Mouse (Mus musculus): ENCODE measurements around the gene Gpr146. TPM values are rescaled to one million over a fixed set of nuclear protein-coding genes. Genes with fewer than 3 reads are reported as not detected.

The Gpr146 gene
- polyA plus RNA-seq, 1 experiment from 2014 or later = 3.4 TPM

GRCm38 (mm10) chr5:139344021-139344686 is 33.3 kb upstream of the Gpr146 start:
- Histone ChIP-seq H3K4me1 (peaks cover 24% of the 10 kb centered on the region), H3K27ac (replicated peaks) (peak overlapping the region; percentile 81), H3K4me3 (replicated peaks) (peak overlapping the region; percentile 91), H3K4me2 (replicated peaks) (peak overlapping the region; percentile 87), H3K36me3 (peaks cover 33% of the 10 kb centered on the region), H3K9me3 (replicated peaks) (no peaks in the 10 kb centered on the region), H3K9ac (peak overlapping the region; percentile 92), H3K27me3 (no peaks in the 10 kb centered on the region)
- WGBS = 4% methylated on average over 12 of the region's 12 CpGs
- peak; percentile 73 for ATAC-seq (ENCODE audit: insufficient number of reproducible peaks, low FRiP score, low TSS enrichment, low read depth)

GRCm38 (mm10) chr5:139344687-139345363 is 32.7 kb upstream of the Gpr146 start:
- Histone ChIP-seq H3K9me3 (replicated peaks) (no peaks in the 10 kb centered on the region), H3K9ac (peak overlapping the region; percentile 92), H3K36me3 (peaks cover 26% of the 10 kb centered on the region), H3K4me2 (replicated peaks) (peak overlapping the region; percentile 87), H3K27me3 (no peaks in the 10 kb centered on the region), H3K27ac (replicated peaks) (peak overlapping the region; percentile 82), H3K4me3 (replicated peaks) (peak overlapping the region; percentile 91), H3K4me1 (peaks cover 30% of the 10 kb centered on the region)
- peak; percentile 90 for ATAC-seq (ENCODE audit: insufficient number of reproducible peaks, low FRiP score, low TSS enrichment, low read depth)
- 1% methylated on average over 33 of the region's 33 CpGs for WGBS

- 11% methylated on average over 5 of the region's 5 CpGs for WGBS
- ATAC-seq (ENCODE audit: insufficient number of reproducible peaks, low FRiP score, low TSS enrichment, low read depth) = peak; percentile 13; the same call in 1 of the 2 replicates
- Histone ChIP-seq H3K27me3 (no peaks in the 10 kb centered on the region), H3K4me2 (replicated peaks) (peak overlapping the region; percentile 87), H3K9ac (peak overlapping the region; percentile 6; the same call in 1 of the 2 replicates), H3K4me3 (replicated peaks) (peak overlapping the region; percentile 91), H3K36me3 (peaks cover 21% of the 10 kb centered on the region), H3K4me1 (peaks cover 34% of the 10 kb centered on the region), H3K9me3 (replicated peaks) (no peaks in the 10 kb centered on the region), H3K27ac (replicated peaks) (peak overlapping the region; percentile 82)
Measured at GRCm38 (mm10) chr5:139345364-139345714, 32.2 kb upstream of the Gpr146 start.

- ATAC-seq (ENCODE audit: insufficient number of reproducible peaks, low FRiP score, low TSS enrichment, low read depth) = no peak
- peaks cover 53% of the 10 kb centered on the region for H3K4me1 ChIP-seq
- no peak overlapping the region for H3K4me2 ChIP-seq (replicated peaks)
- peaks cover 4% of the 10 kb centered on the region for H3K36me3 ChIP-seq
- H3K9ac ChIP-seq = no peak overlapping the region
- 58% methylated on average over 1 of the region's 1 CpGs for WGBS
- H3K27ac ChIP-seq (replicated peaks) = no peak overlapping the region
- no peaks in the 10 kb centered on the region for H3K27me3 ChIP-seq
- H3K9me3 ChIP-seq (replicated peaks) = no peaks in the 10 kb centered on the region
- H3K4me3 ChIP-seq (replicated peaks) = no peak overlapping the region
Measured at GRCm38 (mm10) chr5:139347225-139347624, 30.3 kb upstream of the Gpr146 start.

GRCm38 (mm10) chr5:139349713-139350112 is 27.8 kb upstream of the Gpr146 start:
- Histone ChIP-seq H3K27ac (replicated peaks) (peak overlapping the region; percentile 74), H3K36me3 (no peaks in the 10 kb centered on the region), H3K9ac (no peak overlapping the region), H3K4me3 (replicated peaks) (no peak overlapping the region), H3K27me3 (no peaks in the 10 kb centered on the region), H3K4me1 (peaks cover 58% of the 10 kb centered on the region), H3K4me2 (replicated peaks) (0 out of 2 replicates have a peak overlapping the region, but pooled peaks have one; percentile 10), H3K9me3 (replicated peaks) (no peaks in the 10 kb centered on the region)
- 48% methylated on average over 6 of the region's 6 CpGs for WGBS
- ATAC-seq (ENCODE audit: insufficient number of reproducible peaks, low FRiP score, low TSS enrichment, low read depth) = no peak

GRCm38 (mm10) chr5:139351134-139351533 is 26.4 kb upstream of the Gpr146 start, which contains the start of gene Cox19:
Gene Cox19 (minus strand): TSS chr5:139351418.
- no peak within 1 kb of the TSS for H3K9ac ChIP-seq
- peaks cover 58% of the 10 kb centered on the region for H3K4me1 ChIP-seq
- no peaks in the 10 kb centered on the region for H3K36me3 ChIP-seq
- no peaks in the 10 kb centered on the region for H3K27me3 ChIP-seq
- H3K4me2 ChIP-seq (replicated peaks) = peak within 1 kb of the TSS; percentile 37
- H3K4me3 ChIP-seq (replicated peaks) = peak within 1 kb of the TSS; percentile 10; the same call in 1 of the 2 replicates
- peak within 1 kb of the TSS; percentile 88 for H3K27ac ChIP-seq (replicated peaks)
- 38% methylated on average over 5 of the region's 5 CpGs for WGBS
- H3K9me3 ChIP-seq (replicated peaks) = no peaks in the 10 kb centered on the region
- no peak for ATAC-seq (ENCODE audit: insufficient number of reproducible peaks, low FRiP score, low TSS enrichment, low read depth)

DNA sequence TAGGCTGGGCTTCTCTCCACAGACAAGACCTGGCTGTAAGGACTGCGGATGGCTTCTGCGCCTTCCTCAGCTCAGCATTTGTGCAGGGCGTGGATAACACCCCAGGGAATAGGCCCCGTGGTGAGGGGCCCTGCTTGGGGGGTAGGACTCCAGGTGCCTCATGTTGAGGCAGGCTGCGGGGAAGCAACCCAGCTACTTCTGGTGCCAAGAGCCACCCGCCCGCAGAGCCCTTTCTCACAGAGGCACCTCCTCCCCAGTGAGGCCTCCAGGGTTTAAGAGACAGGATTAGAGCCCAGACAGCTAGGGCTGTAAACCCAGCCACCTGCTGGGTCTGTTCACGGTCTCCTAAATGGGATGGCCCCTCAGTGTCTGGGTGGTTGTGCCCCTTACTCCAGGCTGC is 25.9 kb upstream of the Gpr146 start:
- no peak overlapping the region for H3K9ac ChIP-seq
- ATAC-seq (ENCODE audit: insufficient number of reproducible peaks, low FRiP score, low TSS enrichment, low read depth) = peak; percentile 40
- peak overlapping the region; percentile 88 for H3K27ac ChIP-seq (replicated peaks)
- peak overlapping the region; percentile 10; the same call in 1 of the 2 replicates for H3K4me3 ChIP-seq (replicated peaks)
- peak overlapping the region; percentile 37 for H3K4me2 ChIP-seq (replicated peaks)
- H3K4me1 ChIP-seq = peaks cover 56% of the 10 kb centered on the region
- no peaks in the 10 kb centered on the region for H3K9me3 ChIP-seq (replicated peaks)
- H3K27me3 ChIP-seq = no peaks in the 10 kb centered on the region
- H3K36me3 ChIP-seq = no peaks in the 10 kb centered on the region
- 15% methylated on average over 8 of the region's 8 CpGs for WGBS

GRCm38 (mm10) chr5:139352317-139352716 is 25.2 kb upstream of the Gpr146 start, which contains the start of gene Cyp2w1:
Gene Cyp2w1 (plus strand): TSS chr5:139352617.
- Histone ChIP-seq H3K27ac (replicated peaks) (peak within 1 kb of the TSS; percentile 88), H3K4me1 (peaks cover 52% of the 10 kb centered on the region), H3K9ac (no peak within 1 kb of the TSS), H3K27me3 (no peaks in the 10 kb centered on the region), H3K4me2 (replicated peaks) (peak within 1 kb of the TSS; percentile 37), H3K9me3 (replicated peaks) (no peaks in the 10 kb centered on the region), H3K4me3 (replicated peaks) (peak within 1 kb of the TSS; percentile 33), H3K36me3 (no peaks in the 10 kb centered on the region)
- WGBS = 41% methylated on average over 6 of the region's 6 CpGs
- ATAC-seq (ENCODE audit: insufficient number of reproducible peaks, low FRiP score, low TSS enrichment, low read depth) = no peak

- Histone ChIP-seq H3K9ac (no peak overlapping the region), H3K27ac (replicated peaks) (peak overlapping the region; percentile 79), H3K27me3 (no peaks in the 10 kb centered on the region), H3K4me2 (replicated peaks) (peak overlapping the region; percentile 34), H3K4me1 (peaks cover 52% of the 10 kb centered on the region), H3K4me3 (replicated peaks) (peak overlapping the region; percentile 33), H3K36me3 (no peaks in the 10 kb centered on the region; the same call in 1 of the 2 replicates), H3K9me3 (replicated peaks) (no peaks in the 10 kb centered on the region)
- 51% methylated on average over 10 of the region's 10 CpGs for WGBS
- ATAC-seq (ENCODE audit: insufficient number of reproducible peaks, low FRiP score, low TSS enrichment, low read depth) = no peak
Measured at GRCm38 (mm10) chr5:139353496-139353895, 24.0 kb upstream of the Gpr146 start.

DNA sequence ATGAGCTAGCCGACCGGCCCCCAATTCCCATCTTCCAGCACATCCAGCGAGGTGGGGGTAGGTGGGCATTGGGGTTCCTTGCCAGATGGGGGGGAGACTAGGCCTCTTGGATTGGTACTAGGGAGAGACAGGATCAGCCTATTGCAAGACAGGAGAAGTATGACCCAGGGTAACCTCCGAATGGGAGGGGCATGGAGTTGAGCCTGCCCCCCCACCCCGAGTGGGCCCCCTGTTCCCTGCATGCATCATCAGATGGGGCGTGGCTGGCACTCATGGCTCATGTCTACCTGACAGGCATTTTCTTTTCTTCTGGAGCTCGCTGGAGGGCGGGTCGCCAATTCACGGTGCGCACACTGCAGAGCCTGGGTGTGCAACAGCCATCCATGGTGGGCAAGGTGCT is 23.6 kb upstream of the Gpr146 start:
- 73% methylated on average over 11 of the region's 11 CpGs for WGBS
- no peak for ATAC-seq (ENCODE audit: insufficient number of reproducible peaks, low FRiP score, low TSS enrichment, low read depth)
- H3K27me3 ChIP-seq = no peaks in the 10 kb centered on the region
- H3K4me1 ChIP-seq = peaks cover 52% of the 10 kb centered on the region
- no peaks in the 10 kb centered on the region; the same call in 1 of the 2 replicates for H3K36me3 ChIP-seq
- peak overlapping the region; percentile 33 for H3K4me3 ChIP-seq (replicated peaks)
- H3K4me2 ChIP-seq (replicated peaks) = peak overlapping the region; percentile 34
- no peaks in the 10 kb centered on the region for H3K9me3 ChIP-seq (replicated peaks)
- peak overlapping the region; percentile 79; the same call in 1 of the 2 replicates for H3K27ac ChIP-seq (replicated peaks)
- no peak overlapping the region for H3K9ac ChIP-seq

DNA sequence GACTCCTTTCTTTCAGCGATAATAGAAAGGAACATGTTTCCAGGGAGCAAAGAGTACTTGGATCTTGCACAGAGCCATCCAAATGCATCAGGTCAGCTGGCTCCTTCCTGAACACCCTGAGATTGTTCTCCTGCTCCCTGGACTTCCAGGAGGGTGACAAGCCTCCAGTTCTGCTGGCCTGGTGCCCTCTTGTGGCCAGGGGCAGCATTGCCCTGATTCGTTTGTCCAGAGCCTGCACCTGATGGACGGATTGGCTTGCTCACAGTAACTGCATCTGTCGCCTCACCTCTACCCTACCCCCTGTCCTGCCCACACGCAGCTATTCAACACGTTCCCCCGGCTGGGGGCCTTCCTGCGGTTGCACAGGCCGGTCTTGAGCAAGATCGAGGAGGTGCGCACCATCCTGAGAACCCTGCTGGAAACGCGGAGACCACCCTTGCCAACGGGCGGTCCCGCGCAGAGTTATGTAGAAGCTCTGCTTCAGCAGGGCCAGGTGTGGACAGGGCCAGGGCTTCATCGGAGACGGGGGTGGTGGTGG is 22.2 kb upstream of the Gpr146 start:
- Histone ChIP-seq H3K27me3 (no peaks in the 10 kb centered on the region), H3K36me3 (no peaks in the 10 kb centered on the region; the same call in 1 of the 2 replicates), H3K4me1 (peaks cover 43% of the 10 kb centered on the region), H3K9ac (no peak overlapping the region), H3K27ac (replicated peaks) (no peak overlapping the region), H3K4me3 (replicated peaks) (no peak overlapping the region), H3K9me3 (replicated peaks) (no peaks in the 10 kb centered on the region), H3K4me2 (replicated peaks) (no peak overlapping the region)
- WGBS = 38% methylated on average over 19 of the region's 19 CpGs
- ATAC-seq (ENCODE audit: insufficient number of reproducible peaks, low FRiP score, low TSS enrichment, low read depth) = no peak
